Mouse (Mus musculus) right cerebral cortex, postnatal 14 days (tissue): Measurements from ENCODE around the gene Pea15a.
A peak's percentile ranks its signal among the peaks of the same experiment; 100 is the strongest.

Experiments used
- DNase-seq: peaks from one replicate; pipeline ENCODE4 v3.0.0; 2022

Gene Pea15a

DNA sequence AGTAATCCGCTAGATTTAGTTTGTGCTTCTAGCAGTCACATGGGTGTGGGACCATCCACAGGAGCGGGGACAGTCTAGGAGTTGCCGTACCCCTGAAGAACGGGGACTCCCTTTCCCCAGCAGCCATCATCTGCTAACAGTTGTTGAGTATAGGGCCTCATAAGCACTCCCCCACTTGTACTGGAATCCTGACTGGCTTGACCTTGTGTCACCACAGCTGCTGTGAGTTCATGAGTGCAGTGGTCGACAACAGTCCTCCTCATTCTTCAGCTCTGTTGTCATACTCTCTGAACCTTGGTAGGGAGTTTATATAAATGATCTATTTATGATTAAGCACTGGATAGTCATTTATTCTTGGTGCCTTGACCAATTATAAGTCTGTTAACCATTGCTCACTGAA lies 36.8 kb downstream of the Pea15a start:
- no peak for DNase-seq

GRCm38 (mm10) chr1:172167911-172168310 lies 38.7 kb downstream of the Pea15a start:
- DNase-seq = no peak

- DNase-seq = no peak
Measured at GRCm38 (mm10) chr1:172162959-172163358, 43.6 kb downstream of the Pea15a start.

DNA sequence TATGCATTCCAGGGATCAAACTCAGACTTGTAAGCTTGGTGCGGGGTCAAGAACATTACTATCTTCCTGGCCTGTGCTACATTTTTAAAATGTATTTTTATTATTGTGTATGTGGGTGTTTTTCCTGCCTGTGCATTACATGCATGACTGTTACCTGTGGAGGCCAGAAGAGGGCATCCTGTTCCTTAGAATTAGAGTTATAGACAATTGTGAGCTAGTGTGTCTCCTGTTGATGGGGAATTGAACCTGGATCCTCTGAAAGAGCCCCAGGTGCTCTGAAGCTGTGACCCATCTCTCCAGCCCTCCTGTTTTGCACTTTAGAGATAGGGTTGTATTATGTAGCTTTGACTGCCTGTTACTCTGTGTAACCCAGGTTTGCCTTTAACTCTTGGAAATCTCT lies 44.6 kb downstream of the Pea15a start:
- no peak for DNase-seq

DNA sequence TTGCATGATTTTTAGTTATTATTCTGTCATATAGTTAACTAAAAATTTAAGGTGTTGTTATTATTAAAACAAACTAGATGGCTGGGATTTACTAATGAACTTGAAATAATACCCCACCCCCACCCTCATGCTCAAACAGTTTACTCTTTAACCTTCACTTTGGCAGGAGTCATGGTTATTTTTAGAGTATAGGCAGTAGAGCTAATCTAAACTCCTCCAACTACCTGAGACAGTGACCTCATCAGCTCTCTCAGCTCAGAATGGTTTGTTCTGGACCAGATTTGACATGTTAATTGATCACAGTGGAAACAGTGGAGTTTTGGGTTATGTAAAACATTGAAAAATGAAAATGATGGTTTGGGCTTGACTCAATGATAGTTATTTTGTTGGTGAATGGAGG lies 46.1 kb downstream of the Pea15a start:
- no peak for DNase-seq

GRCm38 (mm10) chr1:172159970-172160369 lies 46.6 kb downstream of the Pea15a start:
- DNase-seq = no peak

GRCm38 (mm10) chr1:172155518-172155917 lies 51.1 kb downstream of the Pea15a start:
- no peak for DNase-seq

DNA sequence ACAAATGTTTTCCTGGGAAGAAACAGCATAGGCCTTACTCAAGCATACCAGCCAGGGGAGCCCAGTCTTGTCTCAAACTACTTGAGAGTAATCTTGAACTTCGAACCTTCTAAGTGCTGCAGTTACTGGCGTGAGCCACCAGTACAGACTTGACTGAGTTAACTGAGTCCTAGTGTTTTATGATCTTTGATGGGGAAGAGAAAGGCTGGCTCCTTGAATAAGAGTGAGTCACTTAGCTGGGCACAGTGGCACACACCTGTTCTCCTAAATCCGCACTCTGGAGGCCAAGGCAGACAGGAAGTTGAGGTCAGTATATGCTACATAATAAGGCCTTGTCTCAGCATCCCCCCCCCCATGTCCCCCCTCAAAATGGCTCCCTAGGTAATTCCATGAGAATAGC lies 52.1 kb downstream of the Pea15a start:
- no peak for DNase-seq

DNA sequence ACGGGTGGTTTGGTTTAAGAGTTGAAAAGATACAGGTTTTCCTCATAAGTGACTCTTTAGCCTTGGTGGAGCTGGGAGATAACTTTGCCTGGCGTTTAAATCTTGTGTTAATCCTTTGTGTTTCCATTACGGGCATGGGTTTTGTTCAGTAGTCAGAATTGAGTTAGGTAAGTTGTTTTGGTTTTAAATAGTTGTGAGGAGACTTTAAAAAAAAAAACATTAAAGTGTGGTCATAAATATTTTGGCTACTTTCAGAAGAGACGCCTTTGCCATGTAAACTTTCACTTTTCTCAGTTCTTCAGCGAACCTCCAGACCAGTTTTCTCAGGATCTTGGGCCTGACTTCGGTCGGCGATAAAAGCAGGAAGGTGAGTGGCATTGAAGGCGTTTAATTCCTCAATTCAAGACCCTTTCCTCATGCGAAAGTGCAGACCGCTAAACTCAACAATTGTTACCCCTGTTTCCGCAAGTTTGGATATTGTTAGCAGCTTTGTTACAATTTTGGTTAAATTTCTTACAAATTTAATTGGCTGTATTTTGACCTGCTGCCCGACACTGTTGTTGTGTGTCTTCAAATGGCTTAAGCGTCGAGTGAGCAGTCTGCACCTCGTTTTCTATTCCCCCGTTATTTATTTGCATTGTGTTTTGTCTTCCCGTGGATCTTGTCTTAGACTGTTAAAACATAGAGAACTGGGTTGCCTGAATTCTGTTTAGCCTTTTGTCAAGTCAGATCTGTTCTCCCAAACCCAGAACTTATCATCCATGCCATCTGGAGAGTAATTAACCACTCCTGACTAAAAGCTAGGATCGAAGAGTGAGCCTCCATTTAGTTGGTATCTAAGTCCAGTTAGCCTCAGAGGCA lies 57.4 kb downstream of the Pea15a start:
- no peak for DNase-seq

DNA sequence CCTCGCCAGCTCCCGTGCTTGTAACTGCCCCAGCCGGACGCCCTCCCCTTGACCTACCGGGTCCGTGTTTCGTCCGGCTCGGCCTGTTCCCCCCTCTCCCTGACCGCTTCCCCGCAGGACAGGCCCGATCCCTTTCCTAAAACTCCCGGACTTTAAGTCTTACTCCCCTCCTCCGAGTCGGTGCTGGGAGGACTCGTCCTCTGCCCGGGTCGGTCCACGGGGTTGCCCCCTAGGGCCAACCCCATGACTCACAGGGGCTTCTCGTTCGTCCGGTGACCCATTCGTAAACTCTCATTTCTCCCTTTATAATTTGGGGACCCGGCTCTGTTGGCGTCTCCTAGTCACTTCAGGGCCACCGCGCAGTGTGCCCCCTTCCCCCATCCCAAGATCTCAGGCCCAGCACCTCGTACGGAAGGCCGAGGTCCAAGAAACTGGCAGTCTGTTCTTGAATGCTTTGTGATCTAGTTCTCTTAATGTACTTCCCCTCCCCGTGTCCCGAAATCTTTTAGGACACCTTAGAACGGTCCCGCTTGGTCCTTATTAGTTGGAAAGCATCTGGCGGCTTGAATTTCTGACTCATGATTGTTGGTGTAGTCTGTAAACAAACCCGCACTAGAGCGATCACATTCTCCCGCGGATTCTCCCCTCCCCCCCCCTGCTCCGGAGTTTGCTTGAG lies 58.2 kb downstream of the Pea15a start:
- DNase-seq = peak; percentile 21

DNA sequence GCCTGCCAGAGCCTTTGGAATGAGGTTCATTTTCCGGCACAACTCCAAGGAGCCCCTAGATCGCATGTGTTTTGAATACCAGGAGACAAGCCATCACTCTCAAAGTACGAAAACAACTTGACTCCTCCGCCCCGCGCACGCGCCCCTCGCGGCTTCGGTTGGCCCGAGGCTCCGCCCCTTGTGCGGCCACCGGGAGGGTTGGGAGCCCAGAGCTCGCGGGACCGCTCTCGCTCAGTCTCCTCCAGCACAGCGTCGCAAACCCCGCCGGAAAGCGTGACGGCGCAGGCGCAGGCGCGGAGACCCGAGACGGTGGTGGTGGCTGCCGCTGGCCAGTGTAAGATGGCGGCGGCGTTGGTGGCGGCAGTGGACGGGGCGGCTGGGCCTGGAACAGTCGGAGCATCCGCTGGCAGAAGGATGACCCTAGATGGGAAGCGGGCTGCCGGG lies 58.7 kb downstream of the Pea15a start, which contains the start of gene Dcaf8:
Gene Dcaf8, plus strand, starts transcription at position 250 of the 444 bp plus-strand sequence.
- DNase-seq = peak; percentile 96
